Mouse (Mus musculus) lung, embryonic 16.5 days (tissue): ENCODE results near the gene Pla2g12a. TPM values are rescaled to one million over a fixed set of nuclear protein-coding genes. Genes with fewer than 3 reads are reported as not detected.

Experiments
- ATAC-seq: fragments of 200-750 bp; cut with Nextera tagmentation; 2 replicates; pipeline ENCODE4 v1.8.0; 2017; ENCODE audit warnings: low read depth, mild to moderate bottlenecking, moderate library complexity
- H3K27ac ChIP-seq: fragments of 300-500 bp; sonication (generic); 2 replicates; pipeline ENCODE4 v1.5.1; 2014; ENCODE audit warnings: mild to moderate bottlenecking, control low read depth, low read length
- H3K27me3 ChIP-seq: fragments of 300-500 bp; sonication (generic); 2 replicates; pipeline ENCODE4 v1.6.1; 2014; ENCODE audit warnings: low read depth, low read length, mixed read lengths; ENCODE audit not compliant: control insufficient read depth, insufficient read depth
- H3K36me3 ChIP-seq: fragments of 300-500 bp; sonication (generic); 2 replicates; pipeline ENCODE4 v1.6.1; 2014; ENCODE audit warnings: low read length; ENCODE audit not compliant: control insufficient read depth, insufficient read depth
- H3K4me1 ChIP-seq: fragments of 300-500 bp; sonication (generic); replicated peaks from 2 replicates; pipeline ENCODE4 v1.6.1; 2014; ENCODE audit warnings: low read length, mixed read lengths; ENCODE audit not compliant: control insufficient read depth, insufficient read depth
- H3K4me2 ChIP-seq: fragments of 300-500 bp; sonication (generic); 2 replicates; pipeline ENCODE4 v1.6.1; 2014; ENCODE audit warnings: low read depth, low read length, control low read depth
- H3K4me3 ChIP-seq: fragments of 300-500 bp; sonication (generic); 2 replicates; pipeline ENCODE4 v1.5.1; 2014; ENCODE audit warnings: mild to moderate bottlenecking, low read length, control low read depth
- H3K9ac ChIP-seq: fragments of 300-500 bp; sonication (generic); 2 replicates; pipeline ENCODE4 v1.6.1; 2014; ENCODE audit warnings: low read length, control low read depth
- H3K9me3 ChIP-seq: fragments of 300-500 bp; sonication (generic); 2 replicates; pipeline ENCODE4 v1.6.1; 2016; ENCODE audit warnings: low read length; ENCODE audit not compliant: control insufficient read depth
- WGBS: fragments of 180-500 bp; shearing (Covaris S2); extraction: QIAGEN DNeasy Blood & Tissue Kit; methylation state at CpG from one replicate; pipeline ENCODE4 v1.1.7; 2014; 5-methylcytosine and 5-hydroxymethylcytosine counted together
- polyA plus RNA-seq: library from polyadenylated mRNA; unstranded; fragments of >200 nt; fragmentation: Nextera tagmentation; extraction: Ambion mirVana; gene quantifications from 2 replicates; pipeline ENCODE4 v1.2.1, GENCODE M21; 2015

Pla2g12a gene
- polyA plus RNA-seq, 1 experiment from 2014 or later = 38.5 TPM

GRCm38 (mm10) chr3:129913241-129913640 is 34.8 kb downstream of the Pla2g12a start:
- Histone ChIP-seq H3K4me3 (no peak overlapping the region), H3K4me2 (no peak overlapping the region), H3K36me3 (peaks cover 27% of the 10 kb centered on the region), H3K9ac (no peak overlapping the region), H3K4me1 (no peaks in the 10 kb centered on the region), H3K27ac (no peak overlapping the region), H3K9me3 (no peaks in the 10 kb centered on the region), H3K27me3 (no peaks in the 10 kb centered on the region)
- WGBS = 91% methylated on average over 13 of the region's 13 CpGs
- no peak for ATAC-seq

- peaks cover 11% of the 10 kb centered on the region for H3K36me3 ChIP-seq
- H3K9me3 ChIP-seq = no peaks in the 10 kb centered on the region
- no peak overlapping the region for H3K9ac ChIP-seq
- H3K4me2 ChIP-seq = no peak overlapping the region
- H3K4me3 ChIP-seq = no peak overlapping the region
- ATAC-seq = no peak
- H3K27me3 ChIP-seq = no peaks in the 10 kb centered on the region
- WGBS = 73% methylated on average over 3 of the region's 3 CpGs
- no peak overlapping the region for H3K27ac ChIP-seq
- no peaks in the 10 kb centered on the region for H3K4me1 ChIP-seq
Measured at GRCm38 (mm10) chr3:129917424-129917823, 39.0 kb downstream of the Pla2g12a start.

- peak; percentile 43; the same call in 1 of the 2 replicates for ATAC-seq
- WGBS = 17% methylated on average over 13 of the region's 13 CpGs
Measured at GRCm38 (mm10) chr3:129918434-129918833, 40.0 kb downstream of the Pla2g12a start.

GRCm38 (mm10) chr3:129923581-129923980 is 45.2 kb downstream of the Pla2g12a start:
- Histone ChIP-seq H3K4me3 (no peak overlapping the region), H3K4me1 (no peaks in the 10 kb centered on the region), H3K9me3 (no peaks in the 10 kb centered on the region), H3K27me3 (no peaks in the 10 kb centered on the region), H3K9ac (no peak overlapping the region), H3K27ac (no peak overlapping the region), H3K36me3 (no peaks in the 10 kb centered on the region), H3K4me2 (no peak overlapping the region)
- ATAC-seq = no peak
- WGBS = 87% methylated on average over 7 of the region's 7 CpGs

More at GRCm38 (mm10) chr3:129918434-129918833, 40.0 kb downstream of the Pla2g12a start:
- H3K36me3 ChIP-seq = peaks cover 7% of the 10 kb centered on the region
- no peak overlapping the region for H3K4me2 ChIP-seq
- H3K27me3 ChIP-seq = no peaks in the 10 kb centered on the region
- no peaks in the 10 kb centered on the region for H3K4me1 ChIP-seq
- H3K27ac ChIP-seq = no peak overlapping the region
- no peaks in the 10 kb centered on the region for H3K9me3 ChIP-seq
- no peak overlapping the region for H3K4me3 ChIP-seq
- H3K9ac ChIP-seq = no peak overlapping the region

- Histone ChIP-seq H3K4me3 (no peak overlapping the region), H3K4me2 (no peak overlapping the region), H3K9ac (no peak overlapping the region), H3K4me1 (no peaks in the 10 kb centered on the region), H3K27ac (no peak overlapping the region), H3K9me3 (no peaks in the 10 kb centered on the region), H3K27me3 (no peaks in the 10 kb centered on the region), H3K36me3 (no peaks in the 10 kb centered on the region)
- WGBS = 93% methylated on average over 3 of the region's 3 CpGs
- ATAC-seq = no peak
Measured at GRCm38 (mm10) chr3:129925861-129926260, 47.5 kb downstream of the Pla2g12a start.

GRCm38 (mm10) chr3:129930213-129930778 is 51.9 kb downstream of the Pla2g12a start:
- Histone ChIP-seq H3K4me3 (no peak overlapping the region), H3K9me3 (no peaks in the 10 kb centered on the region), H3K27ac (no peak overlapping the region), H3K9ac (no peak overlapping the region), H3K4me2 (no peak overlapping the region), H3K27me3 (no peaks in the 10 kb centered on the region), H3K36me3 (no peaks in the 10 kb centered on the region), H3K4me1 (no peaks in the 10 kb centered on the region)
- no peak for ATAC-seq
- WGBS = 55% methylated on average over 6 of the region's 6 CpGs

- no peak overlapping the region for H3K9ac ChIP-seq
- ATAC-seq = no peak
- H3K36me3 ChIP-seq = no peaks in the 10 kb centered on the region
- no peaks in the 10 kb centered on the region for H3K9me3 ChIP-seq
- WGBS = 48% methylated on average over 4 of the region's 4 CpGs
- no peaks in the 10 kb centered on the region for H3K4me1 ChIP-seq
- no peaks in the 10 kb centered on the region for H3K27me3 ChIP-seq
- H3K4me3 ChIP-seq = no peak overlapping the region
- H3K4me2 ChIP-seq = no peak overlapping the region
- H3K27ac ChIP-seq = no peak overlapping the region
Measured at GRCm38 (mm10) chr3:129932443-129932842, 54.0 kb downstream of the Pla2g12a start.

GRCm38 (mm10) chr3:129936561-129936960 is 58.2 kb downstream of the Pla2g12a start:
- no peaks in the 10 kb centered on the region for H3K36me3 ChIP-seq
- WGBS = 56% methylated on average over 9 of the region's 9 CpGs
- no peak overlapping the region for H3K27ac ChIP-seq
- no peak for ATAC-seq
- H3K4me2 ChIP-seq = no peak overlapping the region
- H3K4me3 ChIP-seq = no peak overlapping the region
- H3K9me3 ChIP-seq = no peaks in the 10 kb centered on the region
- no peak overlapping the region for H3K9ac ChIP-seq
- H3K4me1 ChIP-seq = no peaks in the 10 kb centered on the region
- no peaks in the 10 kb centered on the region for H3K27me3 ChIP-seq

- H3K9me3 ChIP-seq = no peaks in the 10 kb centered on the region
- no peaks in the 10 kb centered on the region for H3K4me1 ChIP-seq
- no peak overlapping the region for H3K9ac ChIP-seq
- H3K4me3 ChIP-seq = no peak overlapping the region
- no peak overlapping the region for H3K4me2 ChIP-seq
- ATAC-seq = no peak
- no peaks in the 10 kb centered on the region for H3K36me3 ChIP-seq
- 36% methylated on average over 3 of the region's 3 CpGs for WGBS
- no peaks in the 10 kb centered on the region for H3K27me3 ChIP-seq
- no peak overlapping the region for H3K27ac ChIP-seq
Measured at GRCm38 (mm10) chr3:129937848-129938247, 59.4 kb downstream of the Pla2g12a start.

GRCm38 (mm10) chr3:129939058-129939457 is 60.7 kb downstream of the Pla2g12a start:
- H3K27me3 ChIP-seq = no peaks in the 10 kb centered on the region
- ATAC-seq = no peak
- H3K4me2 ChIP-seq = no peak overlapping the region
- H3K4me1 ChIP-seq = no peaks in the 10 kb centered on the region
- H3K4me3 ChIP-seq = no peak overlapping the region
- H3K27ac ChIP-seq = no peak overlapping the region
- WGBS = 66% methylated on average over 7 of the region's 7 CpGs
- no peaks in the 10 kb centered on the region for H3K36me3 ChIP-seq
- no peak overlapping the region for H3K9ac ChIP-seq
- H3K9me3 ChIP-seq = no peaks in the 10 kb centered on the region
